Mouse (Mus musculus) heart, embryonic 10.5 days (tissue): ENCODE data around the gene Ttc7b. TPM values are rescaled to one million over a fixed set of nuclear protein-coding genes. Genes with fewer than 3 reads are reported as not detected.

ENCODE experiments used
- DNase-seq: peaks from one replicate; pipeline ENCODE4 v3.0.0-alpha.2; 2017; ENCODE audit warnings: low spot score
- H3K27ac ChIP-seq: fragments of 300-500 bp; sonication (generic); 2 replicates; pipeline ENCODE4 v1.5.1; 2016; ENCODE audit warnings: mild to moderate bottlenecking
- H3K27me3 ChIP-seq: fragments of 300-500 bp; sonication (generic); 2 replicates; pipeline ENCODE4 v1.6.1; 2016; ENCODE audit warnings: mild to moderate bottlenecking; ENCODE audit not compliant: poor library complexity, insufficient read depth, severe bottlenecking
- H3K36me3 ChIP-seq: fragments of 300-500 bp; sonication (generic); 2 replicates; pipeline ENCODE4 v1.6.1; 2016; ENCODE audit warnings: mild to moderate bottlenecking, moderate library complexity
- H3K4me1 ChIP-seq: fragments of 300-500 bp; sonication (generic); 2 replicates; pipeline ENCODE4 v1.6.1; 2016; ENCODE audit warnings: mild to moderate bottlenecking
- H3K4me3 ChIP-seq: fragments of 300-500 bp; sonication (generic); 2 replicates; pipeline ENCODE4 v1.5.1; 2016; ENCODE audit warnings: mild to moderate bottlenecking, moderate library complexity
- H3K9me3 ChIP-seq: fragments of 300-500 bp; sonication (generic); 2 replicates; pipeline ENCODE4 v1.6.1; 2016; ENCODE audit warnings: mild to moderate bottlenecking, moderate library complexity
- WGBS: fragments of 180-500 bp; shearing (Covaris S2); methylation state at CpG from one replicate; pipeline ENCODE4 v1.1.7; 2016; 5-methylcytosine and 5-hydroxymethylcytosine counted together
- polyA plus RNA-seq: library from polyadenylated mRNA; unstranded; fragments of >200 nt; fragmentation: Nextera tagmentation; extraction: Ambion mirVana; gene quantifications from 2 replicates; pipeline ENCODE4 v1.2.1, GENCODE M21; 2016

Ttc7b gene
- polyA plus RNA-seq, 1 experiment from 2014 or later, result 5.9 TPM

GRCm38 (mm10) chr12:100290711-100291685, 229.6 kb downstream of the Ttc7b start:
- no peak overlapping the region for H3K4me3 ChIP-seq
- WGBS, result 48% methylated on average over 18 of the region's 18 CpGs
- H3K36me3 ChIP-seq, result no peaks in the 10 kb centered on the region
- no peaks in the 10 kb centered on the region for H3K9me3 ChIP-seq
- DNase-seq, result no peak
- peak overlapping the region; percentile 73; the same call in 1 of the 2 replicates for H3K27ac ChIP-seq
- no peaks in the 10 kb centered on the region; the same call in 1 of the 2 replicates for H3K27me3 ChIP-seq
- H3K4me1 ChIP-seq, result peaks cover 38% of the 10 kb centered on the region

GRCm38 (mm10) chr12:100290178-100290531, 230.5 kb downstream of the Ttc7b start:
- no peak for DNase-seq
- Histone ChIP-seq H3K9me3 (no peaks in the 10 kb centered on the region), H3K27ac (peak overlapping the region; percentile 73), H3K27me3 (no peaks in the 10 kb centered on the region; the same call in 1 of the 2 replicates), H3K4me1 (peaks cover 33% of the 10 kb centered on the region), H3K36me3 (no peaks in the 10 kb centered on the region), H3K4me3 (no peak overlapping the region)
- WGBS, result 69% methylated on average over 11 of the region's 11 CpGs

GRCm38 (mm10) chr12:100289267-100290177, 231.1 kb downstream of the Ttc7b start:
- Histone ChIP-seq H3K4me3 (no peak overlapping the region), H3K9me3 (no peaks in the 10 kb centered on the region), H3K27ac (peak overlapping the region; percentile 73), H3K36me3 (no peaks in the 10 kb centered on the region), H3K27me3 (no peaks in the 10 kb centered on the region; the same call in 1 of the 2 replicates), H3K4me1 (peaks cover 33% of the 10 kb centered on the region)
- WGBS, result 33% methylated on average over 8 of the region's 8 CpGs
- no peak for DNase-seq

- WGBS, result 68% methylated on average over 5 of the region's 5 CpGs
- DNase-seq, result no peak
- Histone ChIP-seq H3K4me1 (peaks cover 28% of the 10 kb centered on the region), H3K27me3 (no peaks in the 10 kb centered on the region; the same call in 1 of the 2 replicates), H3K9me3 (no peaks in the 10 kb centered on the region), H3K27ac (no peak overlapping the region), H3K36me3 (no peaks in the 10 kb centered on the region), H3K4me3 (no peak overlapping the region)
Measured at GRCm38 (mm10) chr12:100288018-100288417, 232.6 kb downstream of the Ttc7b start.

- Histone ChIP-seq H3K27me3 (no peaks in the 10 kb centered on the region; the same call in 1 of the 2 replicates), H3K4me3 (no peak overlapping the region), H3K4me1 (peaks cover 33% of the 10 kb centered on the region), H3K27ac (no peak overlapping the region), H3K9me3 (no peaks in the 10 kb centered on the region), H3K36me3 (no peaks in the 10 kb centered on the region)
- DNase-seq, result no peak
- 87% methylated on average over 2 of the region's 2 CpGs for WGBS
Measured at GRCm38 (mm10) chr12:100287565-100287964, 233.1 kb downstream of the Ttc7b start.

- WGBS, result 55% methylated on average over 1 of the region's 1 CpGs
- no peaks in the 10 kb centered on the region for H3K36me3 ChIP-seq
- no peak overlapping the region for H3K4me3 ChIP-seq
- peak overlapping the region; percentile 44; the same call in 1 of the 2 replicates for H3K27ac ChIP-seq
- H3K4me1 ChIP-seq, result peaks cover 27% of the 10 kb centered on the region
- DNase-seq, result no peak
- H3K9me3 ChIP-seq, result no peaks in the 10 kb centered on the region
- H3K27me3 ChIP-seq, result no peaks in the 10 kb centered on the region
Measured at GRCm38 (mm10) chr12:100283283-100283682, 237.3 kb downstream of the Ttc7b start.

DNA sequence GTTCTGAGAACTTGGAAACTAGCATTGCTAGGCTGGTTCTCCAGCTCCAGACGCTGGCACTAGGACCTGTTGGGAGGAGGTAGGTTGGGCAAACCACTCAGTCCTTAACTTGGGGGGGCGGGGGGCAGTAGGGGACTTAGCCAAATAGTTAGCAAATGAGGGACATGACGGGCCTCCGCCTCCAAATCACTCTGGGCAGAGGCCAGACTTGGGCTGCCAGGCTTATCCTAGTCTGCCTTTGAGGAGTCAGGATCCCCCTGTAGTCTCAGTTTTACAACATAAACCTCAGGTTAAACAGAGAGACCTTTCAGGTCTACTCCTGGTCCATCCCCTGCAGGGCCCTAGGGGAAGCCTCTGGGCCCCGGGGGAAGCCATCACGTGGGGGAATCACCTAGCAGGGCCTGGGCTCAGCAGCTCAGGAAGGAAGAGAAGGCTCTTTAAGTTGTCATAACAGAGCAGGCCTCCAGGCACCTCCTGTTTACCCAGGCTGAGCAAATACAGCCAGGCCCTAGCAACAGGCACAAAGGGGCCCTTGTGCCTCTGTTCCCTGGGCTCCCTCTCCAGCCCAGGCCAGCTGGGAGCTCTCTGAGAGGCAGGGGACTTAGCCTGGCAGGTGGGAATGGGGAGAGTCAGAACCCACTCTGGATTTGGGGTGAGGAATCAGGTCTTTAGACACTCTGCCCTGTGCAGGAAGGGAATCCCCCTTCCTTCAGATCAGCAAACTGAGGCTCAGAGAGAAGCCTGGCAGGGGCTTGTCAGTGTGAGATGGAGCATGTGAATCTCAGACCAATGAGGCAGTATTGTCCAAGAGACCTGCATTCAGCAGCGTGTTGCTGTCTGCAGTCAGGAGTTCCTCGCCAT, 238.4 kb downstream of the Ttc7b start:
- no peaks in the 10 kb centered on the region for H3K36me3 ChIP-seq
- H3K27ac ChIP-seq, result peak overlapping the region; percentile 44
- H3K27me3 ChIP-seq, result no peaks in the 10 kb centered on the region
- peak; percentile 84 for DNase-seq
- H3K4me1 ChIP-seq, result peaks cover 30% of the 10 kb centered on the region
- H3K9me3 ChIP-seq, result no peaks in the 10 kb centered on the region
- no peak overlapping the region for H3K4me3 ChIP-seq
- WGBS, result 53% methylated on average over 8 of the region's 8 CpGs

DNA sequence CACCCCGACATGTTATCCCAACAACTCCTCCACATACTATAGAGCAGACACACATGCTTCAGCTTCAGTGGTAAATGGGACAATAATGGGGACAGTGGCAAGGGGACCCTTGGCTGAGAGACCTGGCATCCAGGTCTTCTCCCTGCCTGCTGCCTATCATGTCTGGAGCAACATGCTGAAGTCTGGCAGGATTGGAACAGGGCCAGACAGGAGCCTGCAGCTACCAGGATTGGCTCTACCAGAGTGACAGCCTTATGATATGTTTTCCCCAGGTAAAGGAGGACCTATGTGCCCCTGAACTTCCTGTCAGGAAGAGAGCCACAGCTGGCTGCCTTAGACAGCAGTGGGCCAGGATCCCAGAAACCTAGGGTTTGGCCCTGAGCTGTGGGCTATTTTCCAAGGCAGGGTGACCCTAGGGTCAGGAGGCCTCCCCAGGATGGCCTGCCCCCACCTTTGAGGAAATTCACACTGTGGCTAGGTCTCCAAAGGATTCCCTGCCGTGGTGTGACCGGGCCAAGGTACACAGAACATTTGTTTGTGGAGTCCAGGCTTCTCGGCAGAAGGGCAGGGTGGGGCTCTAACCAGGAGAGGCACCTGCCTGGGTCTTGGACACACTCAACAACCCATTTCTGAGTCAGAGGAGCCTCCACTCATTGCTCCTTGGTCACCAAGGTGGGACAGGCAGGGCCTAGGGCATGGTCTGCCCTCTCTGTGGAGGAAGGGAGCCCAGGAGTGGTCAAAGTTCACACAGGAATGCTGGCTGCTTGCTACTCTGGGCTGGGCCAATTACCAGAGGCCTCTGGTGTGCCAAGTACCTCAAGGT, 239.4 kb downstream of the Ttc7b start:
- H3K4me1 ChIP-seq, result peaks cover 30% of the 10 kb centered on the region
- H3K4me3 ChIP-seq, result no peak overlapping the region
- WGBS, result 75% methylated on average over 4 of the region's 4 CpGs
- no peaks in the 10 kb centered on the region for H3K27me3 ChIP-seq
- peak overlapping the region; percentile 44 for H3K27ac ChIP-seq
- no peak for DNase-seq
- no peaks in the 10 kb centered on the region for H3K9me3 ChIP-seq
- H3K36me3 ChIP-seq, result no peaks in the 10 kb centered on the region

DNA sequence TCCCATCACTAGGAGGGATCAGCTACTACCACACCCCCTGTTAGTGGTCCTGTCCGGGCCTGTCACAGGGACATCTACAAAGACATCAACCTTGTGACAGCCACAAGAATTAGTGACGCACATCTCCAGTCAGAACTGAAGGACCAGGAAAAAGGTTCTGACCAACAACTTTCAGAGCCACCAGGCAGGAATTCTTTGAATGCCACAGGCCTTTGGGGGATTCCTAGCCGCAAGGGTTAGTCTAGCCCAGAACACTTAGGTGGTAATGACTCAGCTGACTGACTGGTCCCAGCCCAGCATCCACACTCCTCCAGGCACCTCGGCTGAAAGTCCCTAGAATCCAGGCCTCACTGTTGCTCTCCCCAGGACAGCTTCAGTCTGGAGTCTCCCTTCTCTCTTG, 240.7 kb downstream of the Ttc7b start:
- H3K27ac ChIP-seq, result no peak overlapping the region
- 50% methylated on average over 4 of the region's 4 CpGs for WGBS
- peaks cover 32% of the 10 kb centered on the region for H3K4me1 ChIP-seq
- no peak for DNase-seq
- no peaks in the 10 kb centered on the region for H3K36me3 ChIP-seq
- H3K4me3 ChIP-seq, result no peak overlapping the region
- no peaks in the 10 kb centered on the region for H3K9me3 ChIP-seq
- H3K27me3 ChIP-seq, result no peaks in the 10 kb centered on the region

DNA sequence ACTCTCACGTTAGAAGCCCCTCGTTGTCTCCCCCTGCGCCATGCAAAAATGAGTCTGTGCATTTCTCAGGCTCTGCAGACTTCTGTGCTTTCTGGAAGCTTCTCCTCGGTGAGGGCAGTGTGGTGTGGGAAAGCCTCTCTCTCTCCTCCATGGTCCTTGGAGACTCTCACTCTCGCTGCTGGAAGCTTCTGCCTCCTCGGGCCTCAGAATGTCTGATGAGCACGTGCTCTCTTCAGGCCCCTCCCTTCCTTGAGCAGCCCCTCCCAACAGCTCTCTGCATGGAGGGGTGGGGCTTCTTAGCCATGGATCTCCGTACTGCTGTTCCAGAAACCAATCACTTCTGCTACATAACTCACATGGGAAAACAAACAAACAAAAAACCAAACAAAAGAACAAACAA, 242.3 kb downstream of the Ttc7b start:
- no peak for DNase-seq
- Histone ChIP-seq H3K36me3 (no peaks in the 10 kb centered on the region), H3K27ac (no peak overlapping the region), H3K4me1 (peaks cover 32% of the 10 kb centered on the region), H3K4me3 (no peak overlapping the region), H3K9me3 (no peaks in the 10 kb centered on the region), H3K27me3 (no peaks in the 10 kb centered on the region)
- WGBS, result 46% methylated on average over 8 of the region's 8 CpGs

DNA sequence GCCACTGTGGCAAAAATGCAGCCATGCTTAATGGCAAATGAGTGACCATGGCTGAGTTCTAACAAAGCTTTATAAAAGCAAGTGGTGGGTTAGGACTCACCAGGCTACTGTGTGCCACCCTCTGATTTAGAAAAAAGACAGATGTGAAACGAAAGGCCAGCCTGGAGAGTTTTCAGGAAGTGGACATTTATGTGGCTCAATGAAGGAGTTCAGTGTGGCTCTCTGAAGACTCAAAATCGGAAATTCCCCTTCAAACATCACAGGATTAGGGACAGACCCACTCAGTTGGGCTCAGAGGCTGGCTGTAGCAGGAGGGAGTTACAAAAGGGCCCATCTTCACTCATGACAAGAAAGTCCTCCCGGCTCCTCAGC, 243.1 kb downstream of the Ttc7b start:
- peaks cover 27% of the 10 kb centered on the region for H3K4me1 ChIP-seq

More for the DNA sequence above, 243.1 kb downstream of the Ttc7b start:
- DNase-seq, result no peak
- 76% methylated on average over 3 of the region's 3 CpGs for WGBS
- Histone ChIP-seq H3K4me3 (no peak overlapping the region), H3K27me3 (no peaks in the 10 kb centered on the region), H3K36me3 (no peaks in the 10 kb centered on the region), H3K9me3 (no peaks in the 10 kb centered on the region), H3K27ac (no peak overlapping the region)
